Mouse (Mus musculus) small intestine, adult 2 months (tissue): Measurements from ENCODE around the gene Cftr.

Experiments used
- CTCF ChIP-seq: fragments of 200-500 bp; IDR thresholded peaks from 2 replicates; pipeline ENCODE4 v1.5.1; 2012; ENCODE audit warnings: low read depth, mild to moderate bottlenecking, control low read depth, inconsistent platforms, low read length, moderate library complexity, mixed read lengths; ENCODE audit not compliant: insufficient replicate concordance, insufficient read length; ENCODE audit errors: extremely low read depth
- POLR2A ChIP-seq: fragments of 200-500 bp; IDR thresholded peaks from 2 replicates; pipeline ENCODE4 v1.6.1; 2012; ENCODE audit warnings: low read depth, mild to moderate bottlenecking, control low read depth, inconsistent platforms, low read length, moderate library complexity

- TF ChIP-seq CTCF (no peak), POLR2A (no peak)
Observed at GRCm38 (mm10) chr6:18128059-18128458, 42.4 kb upstream of the Cftr start.
